Mouse (Mus musculus) fibroblast of lung, adult 2 months (primary cell): ENCODE data around the gene Apba3.
"Not testable (repeated sequence)": the region's sequence is repeated elsewhere in the genome, so short reads cannot be mapped to it uniquely, and the experiment has no call there.

Experiments used
- DNase-seq: peaks from one replicate; pipeline ENCODE4 v3.0.0-alpha.2; 2011; ENCODE audit warnings: low read depth

Apba3 gene

DNA sequence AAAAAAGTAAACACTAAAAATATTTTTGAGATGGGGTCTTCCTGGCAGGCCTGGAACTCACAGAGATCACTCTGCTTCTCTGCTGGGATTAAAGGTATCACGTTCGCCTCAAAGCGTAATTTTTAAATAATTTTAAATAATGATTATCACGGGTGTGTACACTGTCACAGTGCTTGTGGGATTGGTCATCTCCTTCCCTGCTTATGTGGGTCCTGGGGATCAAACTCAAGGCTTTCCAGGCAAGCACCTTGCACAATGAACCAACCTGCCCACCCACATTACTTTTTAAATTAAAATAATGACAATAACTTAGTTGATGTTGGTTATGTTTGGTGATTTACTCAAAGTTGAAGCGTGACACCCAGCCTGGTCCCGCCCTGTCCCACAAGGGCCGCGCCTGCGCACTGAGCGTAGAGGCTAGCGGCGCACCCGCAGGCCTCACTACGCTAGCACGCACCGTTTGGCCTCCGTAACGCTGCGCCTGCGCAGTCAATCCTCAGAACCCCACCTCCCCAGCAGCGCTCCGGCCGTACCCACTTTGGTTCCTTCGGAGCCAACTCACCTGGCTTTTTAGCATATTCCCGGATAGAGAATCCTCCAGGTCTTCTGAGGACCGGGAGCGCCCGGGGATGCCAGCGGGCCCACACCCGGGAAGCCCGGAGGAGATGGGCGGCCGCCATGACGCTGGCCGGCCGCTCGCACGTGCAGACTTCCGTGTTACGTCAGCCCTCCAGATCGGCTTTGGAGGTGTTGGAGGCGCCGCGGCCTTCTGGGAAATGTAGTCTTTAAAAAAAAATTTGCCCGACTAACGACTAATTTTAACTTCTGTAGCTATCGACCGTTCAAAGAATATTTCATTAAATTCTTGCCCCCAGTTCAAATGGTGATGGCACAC lies at the start of gene Apba3, which contains the start of gene Mrpl54:
Gene Apba3, plus strand, starts transcription at position 750 of the 895 bp plus-strand sequence.
Gene Mrpl54, minus strand, starts transcription at position 724 of the 895 bp plus-strand sequence.
- DNase-seq, result peak; percentile 87

DNA sequence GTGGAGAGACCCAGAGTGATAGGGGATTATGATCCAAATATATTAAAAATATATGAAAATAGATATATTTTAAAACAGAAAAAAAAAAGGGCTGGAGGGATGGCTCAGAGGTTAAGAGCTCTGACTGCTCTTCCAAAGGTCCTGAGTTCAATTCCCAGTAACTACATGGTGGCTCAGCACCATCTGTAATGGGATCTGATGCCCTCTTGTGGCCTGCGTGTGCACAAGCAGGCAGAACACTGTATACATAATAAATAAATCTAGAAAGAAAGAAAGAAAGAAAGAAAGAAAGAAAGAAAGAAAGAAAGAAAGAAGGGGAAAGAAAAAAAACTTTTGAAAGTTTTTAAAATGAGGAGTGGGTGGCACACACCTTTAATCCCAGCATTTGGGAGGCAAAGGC lies 49.5 kb upstream of the Apba3 start:
- not testable (repeated sequence) for DNase-seq

DNA sequence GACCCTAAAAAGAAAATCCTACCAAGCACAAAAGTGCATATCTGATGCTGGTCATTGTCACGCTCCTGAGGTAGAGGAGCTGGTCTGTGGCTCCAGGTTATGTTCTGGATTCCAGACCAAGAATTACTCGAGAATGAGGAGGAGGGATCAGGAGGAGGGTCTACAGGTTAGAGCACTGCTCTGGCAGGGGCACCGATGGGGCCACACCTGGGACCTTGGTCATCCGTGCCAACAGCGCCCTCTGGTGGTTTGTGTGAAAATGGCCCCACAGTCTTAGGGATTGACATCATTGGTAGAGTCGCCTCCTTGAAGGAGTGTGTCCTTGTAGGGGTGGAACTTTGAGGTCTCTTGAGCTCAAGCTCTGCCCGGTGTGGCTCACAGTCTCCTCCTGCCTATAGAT lies 48.8 kb upstream of the Apba3 start:
- no peak for DNase-seq

DNA sequence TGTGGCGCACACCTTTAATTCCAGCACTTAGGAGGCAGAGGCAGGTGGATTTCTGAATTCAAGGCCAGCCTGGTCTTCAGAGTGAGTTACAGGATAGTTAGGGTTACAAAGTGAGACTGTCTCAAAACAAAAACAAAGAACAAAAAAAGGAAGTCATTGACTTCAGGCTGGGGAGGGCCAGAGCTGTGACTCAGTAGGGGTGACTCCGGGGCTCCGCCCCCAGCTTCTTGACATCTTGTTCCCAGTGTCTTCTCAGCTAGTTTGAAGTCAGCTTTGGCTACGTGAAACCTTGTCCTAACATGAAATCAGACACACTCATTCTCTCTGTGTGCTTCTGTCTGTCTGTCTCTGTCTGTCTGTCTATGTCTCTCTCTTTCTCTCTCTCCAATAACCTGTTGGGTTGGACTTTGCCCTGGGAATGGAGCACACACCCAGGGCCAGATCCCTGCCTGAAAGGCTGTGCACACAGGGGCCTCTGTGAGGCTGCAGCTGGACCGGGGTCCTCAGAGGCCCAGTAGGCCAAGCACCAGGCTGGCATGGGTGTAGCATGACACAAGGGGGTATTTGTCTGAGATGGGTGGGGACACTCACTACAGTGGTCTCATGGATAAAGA lies 45.3 kb upstream of the Apba3 start:
- DNase-seq, result no peak

DNA sequence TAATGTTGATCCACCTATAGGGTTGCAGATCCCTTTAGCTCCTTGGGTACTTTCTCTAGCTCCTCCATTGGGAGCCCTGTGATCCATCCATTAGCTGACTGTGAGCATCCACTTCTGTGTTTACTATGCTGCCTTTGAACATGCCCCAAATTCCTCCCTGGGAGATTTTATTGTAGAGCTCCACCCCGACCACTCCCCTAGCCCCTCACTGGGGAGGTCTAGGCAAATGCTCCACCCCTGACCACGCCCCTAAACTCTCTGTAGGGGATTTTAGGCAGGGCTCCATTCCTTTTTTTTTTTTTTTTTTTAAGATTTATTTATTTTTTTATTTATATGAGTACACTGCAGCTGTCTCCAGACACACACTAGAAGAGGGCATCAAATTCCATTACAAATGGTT lies 43.0 kb upstream of the Apba3 start:
- not testable (repeated sequence) for DNase-seq

DNA sequence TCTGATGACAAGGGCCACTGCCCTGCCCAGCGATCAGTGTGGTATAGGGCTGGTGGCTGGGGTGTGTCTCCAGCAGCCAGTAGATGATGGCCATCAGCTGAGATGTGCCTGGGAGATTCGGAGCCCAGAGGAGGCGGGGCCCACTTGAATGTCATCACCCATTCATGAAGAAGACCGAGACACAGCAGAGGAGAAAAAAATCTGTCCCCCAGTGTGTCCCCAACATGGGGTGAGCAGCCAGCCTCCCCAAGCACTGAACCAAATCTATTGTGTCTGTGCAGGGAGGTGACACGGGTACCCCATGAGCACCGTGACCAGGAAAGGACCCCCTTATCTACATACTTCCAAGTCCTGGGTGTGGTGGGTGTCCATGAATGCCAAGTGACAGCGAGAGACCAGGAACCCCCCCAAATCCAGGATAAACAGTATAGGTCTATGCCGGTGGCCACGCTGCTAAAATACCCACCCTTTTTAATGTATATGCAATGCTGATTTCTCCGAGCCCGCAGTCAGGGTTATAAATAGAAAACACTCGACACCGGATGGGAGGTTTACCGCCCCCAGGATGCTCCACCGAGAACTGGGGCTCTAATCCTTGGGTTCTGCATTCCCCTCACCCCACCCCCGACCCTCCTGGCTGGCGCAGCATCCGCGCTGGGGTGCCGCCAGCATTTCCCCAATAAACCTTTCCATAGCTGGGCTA lies 36.9 kb upstream of the Apba3 start:
- no peak for DNase-seq

DNA sequence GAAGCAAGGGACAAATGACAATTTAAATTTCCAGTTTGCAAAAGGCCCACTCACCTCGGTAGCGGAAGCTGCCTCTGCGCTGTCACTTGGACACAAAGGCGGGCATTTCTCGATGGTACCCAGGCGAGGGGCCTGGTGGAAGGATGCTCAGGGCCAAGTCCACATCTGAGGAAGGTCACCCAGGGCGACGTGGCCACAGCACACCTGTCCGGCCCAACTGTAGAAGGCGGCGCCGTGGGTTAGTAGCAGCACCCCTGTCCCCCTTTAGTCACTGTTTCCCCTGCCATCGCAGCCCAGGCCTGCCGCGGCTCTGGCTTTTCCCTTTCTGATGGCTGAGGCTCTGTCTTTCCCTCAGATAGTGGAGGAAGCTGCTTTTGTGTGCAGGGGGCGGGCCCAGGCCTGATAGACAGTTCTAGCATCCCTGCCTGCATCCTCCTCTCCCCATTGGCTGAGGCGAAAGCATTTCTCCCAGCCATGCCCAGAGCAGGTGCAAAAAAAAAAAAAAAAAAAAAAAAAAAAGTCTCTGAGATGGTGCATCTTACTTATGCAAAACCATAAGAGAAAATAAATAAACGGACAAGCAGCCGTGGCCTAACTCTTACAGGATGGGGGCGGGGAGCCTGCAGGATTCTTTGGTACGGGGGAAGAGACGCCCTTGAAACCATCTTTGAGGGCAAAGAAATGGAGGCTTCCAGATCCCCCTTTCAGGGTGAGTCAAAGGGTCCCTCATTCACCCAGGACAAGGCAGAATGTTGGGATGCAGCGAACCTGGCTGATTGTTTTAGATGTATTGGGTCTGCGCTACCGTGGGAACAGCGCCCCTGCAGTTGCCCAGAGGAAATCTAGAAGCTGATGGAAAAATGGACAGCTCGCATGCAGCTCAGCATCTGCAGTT lies 36.1 kb upstream of the Apba3 start, which contains the start of gene Atcay:
Gene Atcay, minus strand, starts transcription at position 396 of the 895 bp plus-strand sequence.
- DNase-seq, result no peak

DNA sequence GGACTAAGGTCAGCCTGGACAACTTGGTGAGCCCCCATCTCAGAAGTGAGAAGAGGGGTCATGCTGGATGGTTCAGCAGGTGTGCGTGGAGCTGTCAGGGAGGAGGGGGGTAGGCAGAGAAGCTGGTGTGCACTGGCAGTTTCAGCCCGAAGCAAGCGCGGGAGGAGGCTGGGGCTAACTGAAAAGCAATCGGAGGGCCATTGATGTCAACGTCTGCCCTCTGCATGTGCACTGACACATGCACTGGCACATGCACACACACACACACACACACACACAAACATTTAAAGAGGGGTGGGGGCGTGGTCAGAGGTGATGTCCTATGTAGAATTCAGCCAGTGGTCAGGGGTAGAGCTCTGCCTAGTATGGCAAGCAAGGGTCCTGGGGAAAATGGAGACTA lies 35.3 kb upstream of the Apba3 start:
- no peak for DNase-seq

DNA sequence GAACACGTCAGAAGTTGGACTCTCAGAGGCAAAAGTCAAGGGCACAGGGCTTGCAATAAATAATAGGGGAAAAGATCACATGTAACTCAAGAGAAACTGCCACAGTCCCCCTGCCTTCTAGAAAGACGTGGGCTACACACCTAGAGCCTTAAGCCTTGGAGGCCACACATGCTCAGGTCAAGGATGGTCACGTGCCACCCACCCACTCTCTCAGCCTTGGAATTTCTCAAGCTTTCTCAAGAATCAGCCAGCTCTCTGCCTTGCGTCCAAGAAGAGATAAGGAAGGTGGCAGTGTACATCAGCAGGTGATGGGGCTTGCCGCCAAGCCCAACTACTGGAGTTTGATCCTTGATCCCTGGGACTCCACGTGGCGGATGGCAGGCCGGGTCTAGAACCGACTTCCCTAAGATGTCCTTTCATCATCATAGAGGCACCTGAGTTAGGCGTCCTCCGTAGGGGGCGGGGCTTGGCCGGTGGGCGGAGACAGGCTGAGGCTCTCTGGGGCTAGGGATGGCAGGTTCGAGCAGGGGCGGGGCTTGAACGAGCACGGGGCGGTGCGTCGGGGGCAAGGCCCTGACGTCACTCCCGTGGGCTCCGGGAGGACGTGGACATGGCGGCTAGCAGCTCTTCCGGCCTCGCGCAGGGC lies 34.1 kb upstream of the Apba3 start, which contains the start of gene Zfr2:
Gene Zfr2, plus strand, starts transcription at position 576 of the 646 bp plus-strand sequence.
- DNase-seq, result peak; percentile 73

DNA sequence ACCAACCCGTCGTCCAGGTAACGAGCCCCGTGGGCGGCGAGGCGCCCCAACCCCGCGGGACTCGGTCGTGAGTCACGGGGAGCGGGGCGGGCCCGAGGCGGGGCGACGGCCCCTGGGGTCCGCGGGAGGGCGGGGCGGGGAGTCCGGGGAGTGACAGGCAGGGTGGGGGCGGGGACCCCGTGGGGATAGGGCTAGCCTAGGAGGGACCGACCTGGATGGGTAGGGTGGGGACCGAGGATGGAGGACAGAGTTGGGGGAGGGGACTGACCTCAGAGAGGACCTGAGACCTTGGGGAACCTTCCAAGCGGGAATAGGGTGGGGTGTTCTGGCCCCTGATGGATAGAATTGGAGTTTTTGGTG lies 33.6 kb upstream of the Apba3 start:
- DNase-seq, result no peak

DNA sequence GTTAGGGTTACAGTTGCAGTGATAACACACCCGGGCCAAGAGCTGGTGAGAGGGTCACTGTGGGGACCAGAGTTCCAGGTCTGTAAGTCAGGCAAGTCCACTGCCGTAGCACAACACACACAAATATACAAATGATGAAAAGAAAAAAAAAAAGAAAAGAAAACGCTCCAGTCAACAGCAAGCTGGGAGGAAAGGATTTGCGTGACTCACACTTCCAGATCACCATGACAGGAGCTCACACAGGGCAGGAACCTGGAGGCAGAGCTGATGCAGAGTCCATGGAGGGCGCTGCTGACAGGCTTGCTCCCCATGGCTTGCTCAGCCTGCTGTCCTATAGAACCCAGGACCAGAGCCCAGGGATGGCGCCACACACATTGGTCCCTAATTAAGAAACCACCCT lies 32.6 kb upstream of the Apba3 start:
- no peak for DNase-seq

DNA sequence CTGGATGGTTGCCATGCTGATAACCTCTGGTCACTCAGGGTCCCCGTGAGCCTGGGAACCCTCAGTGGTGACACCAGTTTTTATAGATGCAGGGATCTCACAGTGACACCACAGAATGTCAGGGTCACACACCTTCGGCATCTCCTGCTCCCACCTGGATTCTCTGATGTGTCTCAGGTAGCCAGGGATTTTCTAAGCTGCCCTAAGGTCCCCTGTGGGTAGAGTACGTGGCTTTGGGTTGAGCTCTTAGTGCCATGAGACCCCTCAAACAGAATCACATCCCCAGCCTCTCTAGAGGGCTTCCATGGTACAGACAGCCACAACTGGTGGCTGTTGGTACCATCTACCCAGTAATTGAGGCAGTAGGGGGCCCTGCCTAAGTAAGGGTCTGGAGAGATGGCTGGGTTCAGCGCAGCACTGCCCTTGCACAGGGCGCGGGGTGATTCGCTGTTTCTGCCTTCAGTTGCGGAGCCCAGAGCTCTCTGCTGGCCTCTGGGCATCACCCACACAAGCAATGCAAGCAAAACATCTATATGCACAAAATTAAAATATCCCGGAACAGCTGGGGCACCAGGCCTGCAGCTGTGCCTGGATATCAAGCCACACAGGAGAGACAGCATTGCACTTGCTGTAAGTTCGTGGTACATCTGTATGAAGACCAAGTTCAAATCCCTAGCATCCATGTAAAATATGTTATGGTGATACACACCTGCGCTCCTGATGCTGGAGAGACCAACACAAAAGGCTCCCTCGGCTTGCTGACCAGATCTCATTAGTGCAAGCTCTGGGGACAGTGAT lies 30.1 kb upstream of the Apba3 start:
- no peak for DNase-seq

DNA sequence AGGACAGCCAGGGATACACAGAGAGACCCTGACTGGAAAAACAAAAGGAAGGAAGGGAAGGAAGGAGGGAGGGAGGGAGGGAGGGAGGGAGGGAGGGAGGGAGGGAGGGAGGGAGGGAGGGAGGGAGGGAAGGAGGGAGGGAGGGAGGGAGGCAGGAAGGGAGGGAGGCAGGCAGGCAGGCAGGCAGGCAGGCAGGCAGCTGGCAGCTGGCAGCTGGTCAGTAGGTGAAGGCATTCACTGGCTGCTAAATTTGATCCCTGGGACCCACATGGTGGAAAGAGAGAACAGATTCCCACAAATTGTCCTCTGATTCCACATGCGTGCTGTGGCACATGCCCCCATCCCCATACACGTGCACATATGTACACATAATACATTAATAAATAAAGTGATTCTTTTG lies 28.1 kb upstream of the Apba3 start:
- no peak for DNase-seq

DNA sequence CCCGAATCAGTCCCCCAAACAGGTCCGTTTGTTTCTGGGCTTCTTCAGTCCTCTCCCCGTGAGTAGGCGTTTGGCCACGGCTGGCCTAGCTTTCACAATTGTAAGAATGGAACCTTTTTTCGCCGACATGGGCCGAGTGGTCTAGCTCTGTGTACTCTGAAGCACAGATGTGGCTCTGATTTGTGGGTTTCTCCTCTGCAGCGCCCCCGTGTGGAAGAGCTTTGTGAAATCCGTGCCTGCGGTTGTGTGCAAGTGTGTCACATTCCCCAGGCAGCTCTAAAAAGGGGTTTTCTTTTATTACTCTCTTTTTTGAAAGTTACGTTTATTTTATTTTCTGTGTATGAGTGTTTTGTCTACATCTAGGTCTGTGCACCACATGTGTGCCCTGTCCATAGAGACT lies 25.9 kb upstream of the Apba3 start:
- DNase-seq, result no peak

DNA sequence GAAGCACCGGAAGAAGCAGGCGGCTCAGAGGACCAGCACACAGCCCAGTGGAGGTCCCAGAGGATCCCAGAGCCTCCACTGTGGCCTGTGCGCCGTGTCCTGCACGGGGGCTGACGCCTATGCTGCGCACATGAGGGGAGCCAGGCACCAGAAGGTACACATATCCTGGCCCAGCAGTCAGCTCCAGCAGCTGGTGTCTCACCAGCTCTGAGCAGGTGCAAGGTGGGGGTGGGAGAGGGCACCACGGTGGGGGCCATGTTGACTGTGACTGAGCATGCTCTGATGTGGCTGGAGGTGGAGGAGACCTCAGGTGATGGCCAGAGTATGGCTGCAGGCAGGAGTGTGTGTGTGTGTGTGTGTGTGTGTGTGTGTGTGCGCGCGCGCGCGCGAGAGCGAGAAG lies 24.7 kb upstream of the Apba3 start:
- DNase-seq, result no peak

DNA sequence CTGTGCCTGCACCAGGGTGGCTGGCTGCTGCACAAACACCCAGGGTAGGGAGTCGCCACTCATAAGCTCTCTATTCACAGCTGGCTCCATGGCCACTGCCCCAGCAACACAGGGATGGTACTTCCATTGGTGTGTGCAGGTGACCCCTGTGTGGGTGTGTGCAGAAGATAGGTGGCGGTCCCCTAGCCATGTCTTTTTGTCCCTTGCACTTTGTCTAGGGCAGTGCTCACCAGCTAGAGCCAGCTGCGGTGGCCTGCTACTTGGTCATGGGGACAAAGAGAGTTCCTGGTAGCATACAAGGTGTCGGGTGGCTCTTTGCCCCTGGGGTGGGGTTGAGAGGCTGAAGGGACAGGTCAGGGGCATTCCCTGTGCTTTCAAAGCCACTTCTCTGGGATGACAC lies 22.6 kb upstream of the Apba3 start:
- DNase-seq, result no peak

DNA sequence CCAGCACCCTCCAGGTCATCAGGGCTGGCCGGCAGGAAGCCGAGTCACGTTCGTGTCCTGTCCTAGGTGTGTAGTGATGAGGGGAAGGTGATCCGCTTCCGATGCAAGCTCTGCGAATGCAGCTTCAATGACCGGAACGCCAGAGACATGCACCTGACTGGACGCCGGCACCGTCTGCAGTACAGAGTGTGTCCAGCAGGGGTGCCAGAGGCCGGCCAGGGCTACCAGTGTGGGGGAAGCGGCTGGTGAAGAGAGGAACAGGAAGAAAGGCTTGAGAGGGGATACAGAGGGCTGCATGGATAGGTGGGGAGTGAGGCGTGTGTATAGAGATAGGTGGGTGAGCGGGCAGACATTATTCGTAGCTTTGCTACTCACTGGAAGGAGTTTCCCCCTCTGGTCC lies 22.2 kb upstream of the Apba3 start:
- no peak for DNase-seq

DNA sequence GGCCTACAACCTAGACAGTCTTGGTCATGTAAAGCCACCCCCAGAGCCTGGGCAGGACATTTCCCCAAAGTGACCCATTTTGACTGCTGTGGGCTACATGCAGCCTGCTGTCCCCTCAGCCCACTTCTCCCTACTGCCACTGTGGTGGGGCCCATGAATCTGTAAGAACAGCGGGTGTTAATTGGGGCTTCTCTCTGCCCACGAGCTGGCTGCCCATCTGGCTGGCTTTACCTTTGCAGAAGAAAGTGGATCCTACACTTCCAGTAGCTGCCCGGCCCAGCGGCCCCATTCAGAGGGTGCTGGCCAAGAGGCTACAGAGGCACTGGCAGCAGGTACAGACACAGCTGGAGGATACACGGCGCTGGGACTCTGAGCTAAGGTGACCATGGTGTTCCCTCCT lies 21.6 kb upstream of the Apba3 start:
- no peak for DNase-seq

DNA sequence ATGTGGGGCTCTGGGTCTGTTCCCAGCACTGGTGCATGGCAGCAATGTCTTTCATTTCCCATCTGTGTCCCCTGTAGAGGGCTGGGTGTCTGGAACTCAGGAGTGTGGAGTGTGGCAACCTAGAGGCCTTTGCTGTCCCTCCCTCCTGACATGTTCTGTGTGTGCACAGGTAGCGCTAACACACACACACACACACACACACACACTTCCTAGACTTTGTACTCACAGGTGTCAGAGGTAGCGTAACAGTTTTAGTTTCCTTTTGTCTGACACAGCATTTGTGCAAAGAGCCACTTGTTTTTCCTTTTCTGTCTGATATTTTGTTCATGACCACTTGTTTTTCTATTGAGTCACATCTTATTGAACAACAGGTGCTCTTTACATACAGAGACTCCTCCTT lies 19.0 kb upstream of the Apba3 start:
- DNase-seq, result no peak

DNA sequence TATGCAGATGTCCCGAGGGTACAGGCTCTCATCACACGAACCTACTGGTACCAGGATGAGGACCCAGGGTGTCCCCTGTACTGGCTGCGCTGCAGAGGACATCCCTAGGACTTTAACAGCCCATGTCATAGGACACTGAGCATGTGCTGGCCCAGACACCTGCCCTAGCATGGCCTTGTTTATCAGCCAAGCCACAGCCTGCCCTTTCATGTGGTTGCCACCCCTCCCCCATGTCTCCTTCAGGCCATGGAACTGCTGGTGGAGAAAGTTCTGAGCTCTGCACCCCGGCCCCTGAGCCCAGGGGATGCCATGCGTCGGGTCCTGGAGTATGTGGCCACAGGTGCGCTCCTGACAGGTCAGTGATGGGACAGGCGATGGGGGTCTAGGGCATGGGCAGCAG lies 17.3 kb upstream of the Apba3 start:
- DNase-seq, result no peak
